Mouse (Mus musculus): Measurements from ENCODE around the gene Olfr845.

The Olfr845 gene

GRCm38 (mm10) chr9:19336157-19336556 is at the start of gene Olfr845:
TSS of gene Olfr845 (plus strand) at chr9:19336457.
- DNase-seq: no peak

GRCm38 (mm10) chr9:19316047-19316446 is 20.2 kb upstream of the Olfr845 start, which contains the start of gene Olfr844:
TSS of gene Olfr844 (plus strand) at chr9:19316347.
- DNase-seq: no peak

- DNase-seq: no peak
These were observed 27.6 kb downstream of the Olfr845 start, which contains the start of gene Olfr846 for GRCm38 (mm10) chr9:19363905-19364304. TSS of gene Olfr846 (minus strand) at chr9:19364005.

DNA sequence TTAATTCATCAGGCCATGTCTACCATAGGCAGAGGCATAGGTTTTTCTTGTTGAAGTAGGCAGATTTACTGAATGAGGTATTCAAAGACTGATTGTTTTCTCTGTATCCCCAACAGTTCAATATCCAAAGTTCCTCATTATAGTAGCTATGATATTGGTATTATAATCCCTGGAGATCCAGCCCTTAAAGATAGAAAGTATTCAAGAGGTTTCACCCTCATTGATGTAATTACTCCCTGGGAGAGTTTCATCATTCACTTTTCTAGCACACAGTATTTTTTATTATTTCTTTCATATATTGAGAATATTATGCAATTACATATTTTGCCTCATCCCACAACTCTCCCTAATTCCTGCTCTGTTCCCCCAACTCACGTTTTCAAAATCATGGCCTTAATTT is 42.3 kb downstream of the Olfr845 start, which contains the start of gene Olfr847:
Gene Olfr847 (minus strand): TSS at position 101 of the 400 bp plus-strand sequence.
- no peak for DNase-seq

Measured in cerebellum, adult 9-10 months (tissue).